Mouse (Mus musculus) liver, embryonic 18 days (tissue): ENCODE results near the gene Scn11a. TPM values are rescaled to one million over a fixed set of nuclear protein-coding genes. Genes with fewer than 3 reads are reported as not detected.

ENCODE experiments used
- polyA plus RNA-seq: library from polyadenylated mRNA; depleted of rRNA; stranded (reverse); fragments of >200 nt; gene quantifications from 2 replicates; pipeline ENCODE4 v1.2.3, GENCODE M21; 2012; rRNA removed

The Scn11a gene
- under 0.01 and 0.01 TPM in 2 replicates for polyA plus RNA-seq

GRCm38 (mm10) chr9:119825297-119825696, at the start of gene Scn11a:
Scn11a (minus strand) TSS chr9:119825456.

GRCm38 (mm10) chr9:119719222-119719621, 106.0 kb downstream of the Scn11a start, which contains the start of gene Scn10a:
Scn10a (minus strand) TSS chr9:119719322.

Other genes starting within 250 kb of the Scn11a start
- gene Scn5a, start 246.4 kb downstream of the Scn11a start, polyA plus RNA-seq: 0.06 and 0.08 TPM in 2 replicates
- 0.09 and 0.10 TPM in 2 replicates for gene Scn10a, start 106.1 kb downstream of the Scn11a start, polyA plus RNA-seq
- gene Wdr48, start 69.4 kb upstream of the Scn11a start, polyA plus RNA-seq: 13.9 and 15.6 TPM in 2 replicates
- 6.6 and 8.4 TPM in 2 replicates for gene Gorasp1, start 112.1 kb upstream of the Scn11a start, polyA plus RNA-seq
- gene Ttc21a, start 112.2 kb upstream of the Scn11a start, polyA plus RNA-seq: 0.24 and 0.37 TPM in 2 replicates
- gene Csrnp1, start 159.2 kb upstream of the Scn11a start, polyA plus RNA-seq: 10.8 and 14.8 TPM in 2 replicates
- 0.02 TPM in 2 replicates for gene Xirp1, start 198.1 kb upstream of the Scn11a start, polyA plus RNA-seq
- gene Cx3cr1, start 244.4 kb upstream of the Scn11a start, polyA plus RNA-seq: 1.3 and 2.2 TPM in 2 replicates